Mouse (Mus musculus) forebrain, embryonic 10.5 days (tissue): Measurements from ENCODE around the gene Scarb1. TPM values are rescaled to one million over a fixed set of nuclear protein-coding genes. Genes with fewer than 3 reads are reported as not detected.

Experiments
- DNase-seq: peaks from one replicate; pipeline ENCODE4 v3.0.0-alpha.2; 2017; ENCODE audit warnings: low spot score; ENCODE audit errors: extremely low spot score
- H3K27ac ChIP-seq: fragments of 300-500 bp; sonication (generic); 2 replicates; pipeline ENCODE4 v1.5.1; 2016; ENCODE audit warnings: mild to moderate bottlenecking
- H3K27me3 ChIP-seq: fragments of 300-500 bp; sonication (generic); 2 replicates; pipeline ENCODE4 v1.6.1; 2016; ENCODE audit warnings: mild to moderate bottlenecking; ENCODE audit not compliant: poor library complexity, severe bottlenecking
- H3K36me3 ChIP-seq: fragments of 300-500 bp; sonication (generic); replicated peaks from 2 replicates; pipeline ENCODE4 v1.6.1; 2016; ENCODE audit warnings: mild to moderate bottlenecking, moderate library complexity
- H3K4me1 ChIP-seq: fragments of 300-500 bp; sonication (generic); 2 replicates; pipeline ENCODE4 v1.6.1; 2016
- H3K4me3 ChIP-seq: fragments of 300-500 bp; sonication (generic); 2 replicates; pipeline ENCODE4 v1.5.1; 2016; ENCODE audit warnings: mild to moderate bottlenecking, moderate library complexity
- H3K9me3 ChIP-seq: fragments of 300-500 bp; sonication (generic); 2 replicates; pipeline ENCODE4 v1.6.1; 2016; ENCODE audit warnings: mild to moderate bottlenecking, moderate library complexity
- WGBS: fragments of 180-500 bp; shearing (Covaris S2); methylation state at CpG from one replicate; pipeline ENCODE4 v1.1.7; 2016; 5-methylcytosine and 5-hydroxymethylcytosine counted together
- polyA plus RNA-seq: library from polyadenylated mRNA; unstranded; fragments of >200 nt; fragmentation: Nextera tagmentation; extraction: Ambion mirVana; gene quantifications from 2 replicates; pipeline ENCODE4 v1.2.1, GENCODE M21; 2016

The Scarb1 gene
- polyA plus RNA-seq, 1 experiment from 2014 or later = 51.3 TPM

GRCm38 (mm10) chr5:125323128-125323527, 17.8 kb downstream of the Scarb1 start:
- peaks cover 21% of the 10 kb centered on the region for H3K36me3 ChIP-seq
- H3K27me3 ChIP-seq = no peaks in the 10 kb centered on the region
- H3K4me3 ChIP-seq = no peak overlapping the region
- H3K27ac ChIP-seq = no peak overlapping the region
- H3K9me3 ChIP-seq = no peaks in the 10 kb centered on the region; the same call in 1 of the 2 replicates
- no peak for DNase-seq
- WGBS = 95% methylated on average over 6 of the region's 6 CpGs
- peaks cover 18% of the 10 kb centered on the region for H3K4me1 ChIP-seq

GRCm38 (mm10) chr5:125321836-125322235, 19.1 kb downstream of the Scarb1 start:
- Histone ChIP-seq H3K27ac (no peak overlapping the region), H3K36me3 (peaks cover 21% of the 10 kb centered on the region), H3K4me1 (peaks cover 9% of the 10 kb centered on the region), H3K4me3 (no peak overlapping the region), H3K9me3 (no peaks in the 10 kb centered on the region; the same call in 1 of the 2 replicates), H3K27me3 (no peaks in the 10 kb centered on the region)
- WGBS = 92% methylated on average over 3 of the region's 3 CpGs
- no peak for DNase-seq

GRCm38 (mm10) chr5:125319057-125319800, 21.7 kb downstream of the Scarb1 start:
- 95% methylated on average over 16 of the region's 16 CpGs for WGBS
- Histone ChIP-seq H3K9me3 (no peaks in the 10 kb centered on the region; the same call in 1 of the 2 replicates), H3K36me3 (peaks cover 8% of the 10 kb centered on the region), H3K27ac (no peak overlapping the region), H3K4me3 (no peak overlapping the region), H3K4me1 (peaks cover 6% of the 10 kb centered on the region), H3K27me3 (no peaks in the 10 kb centered on the region)
- no peak for DNase-seq

GRCm38 (mm10) chr5:125317953-125318352, 22.9 kb downstream of the Scarb1 start:
- H3K27me3 ChIP-seq = no peaks in the 10 kb centered on the region
- peaks cover 8% of the 10 kb centered on the region for H3K36me3 ChIP-seq
- no peaks in the 10 kb centered on the region; the same call in 1 of the 2 replicates for H3K9me3 ChIP-seq
- 94% methylated on average over 8 of the region's 8 CpGs for WGBS
- no peak overlapping the region for H3K4me3 ChIP-seq
- H3K27ac ChIP-seq = no peak overlapping the region
- 0 out of 2 replicates have a peak, but pooled peaks cover 8% of the 10 kb centered on the region for H3K4me1 ChIP-seq
- DNase-seq = no peak

- DNase-seq = no peak
- 90% methylated on average over 7 of the region's 7 CpGs for WGBS
- H3K9me3 ChIP-seq = no peaks in the 10 kb centered on the region; the same call in 1 of the 2 replicates
- H3K36me3 ChIP-seq = peaks cover 8% of the 10 kb centered on the region
- H3K27me3 ChIP-seq = no peaks in the 10 kb centered on the region
- no peak overlapping the region for H3K4me3 ChIP-seq
- H3K4me1 ChIP-seq = 0 out of 2 replicates have a peak, but pooled peaks cover 8% of the 10 kb centered on the region
- H3K27ac ChIP-seq = no peak overlapping the region
These were observed 23.6 kb downstream of the Scarb1 start for GRCm38 (mm10) chr5:125317296-125317695.

- Histone ChIP-seq H3K27me3 (no peaks in the 10 kb centered on the region), H3K4me1 (0 out of 2 replicates have a peak, but pooled peaks cover 8% of the 10 kb centered on the region), H3K36me3 (peaks cover 8% of the 10 kb centered on the region), H3K27ac (no peak overlapping the region), H3K9me3 (no peaks in the 10 kb centered on the region; the same call in 1 of the 2 replicates), H3K4me3 (no peak overlapping the region)
- 88% methylated on average over 2 of the region's 2 CpGs for WGBS
- DNase-seq = no peak
These were observed 24.1 kb downstream of the Scarb1 start for GRCm38 (mm10) chr5:125316771-125317170.

- H3K27me3 ChIP-seq = no peaks in the 10 kb centered on the region
- peaks cover 8% of the 10 kb centered on the region for H3K36me3 ChIP-seq
- no peak for DNase-seq
- WGBS = 88% methylated on average over 1 of the region's 1 CpGs
- H3K27ac ChIP-seq = no peak overlapping the region
- H3K4me3 ChIP-seq = no peak overlapping the region
- no peaks in the 10 kb centered on the region; the same call in 1 of the 2 replicates for H3K9me3 ChIP-seq
- H3K4me1 ChIP-seq = peaks cover 17% of the 10 kb centered on the region
These were observed 25.8 kb downstream of the Scarb1 start for GRCm38 (mm10) chr5:125315110-125315509.

- Histone ChIP-seq H3K27me3 (no peaks in the 10 kb centered on the region), H3K4me1 (peaks cover 18% of the 10 kb centered on the region), H3K9me3 (no peaks in the 10 kb centered on the region; the same call in 1 of the 2 replicates), H3K4me3 (no peak overlapping the region), H3K36me3 (peaks cover 3% of the 10 kb centered on the region), H3K27ac (no peak overlapping the region)
- 90% methylated on average over 11 of the region's 11 CpGs for WGBS
- no peak for DNase-seq
These were observed 26.9 kb downstream of the Scarb1 start for GRCm38 (mm10) chr5:125313991-125314390.

GRCm38 (mm10) chr5:125312970-125313597, 27.8 kb downstream of the Scarb1 start:
- no peaks in the 10 kb centered on the region for H3K36me3 ChIP-seq
- DNase-seq = no peak
- no peaks in the 10 kb centered on the region for H3K27me3 ChIP-seq
- H3K4me3 ChIP-seq = no peak overlapping the region
- H3K4me1 ChIP-seq = peaks cover 18% of the 10 kb centered on the region
- 94% methylated on average over 13 of the region's 13 CpGs for WGBS
- no peak overlapping the region for H3K27ac ChIP-seq
- H3K9me3 ChIP-seq = no peaks in the 10 kb centered on the region

GRCm38 (mm10) chr5:125310986-125311385, 29.9 kb downstream of the Scarb1 start:
- no peaks in the 10 kb centered on the region for H3K9me3 ChIP-seq
- 81% methylated on average over 2 of the region's 2 CpGs for WGBS
- no peak for DNase-seq

GRCm38 (mm10) chr5:125309193-125309592, 31.7 kb downstream of the Scarb1 start:
- H3K36me3 ChIP-seq = no peaks in the 10 kb centered on the region
- DNase-seq = no peak
- H3K27me3 ChIP-seq = no peaks in the 10 kb centered on the region
- no peak overlapping the region for H3K4me3 ChIP-seq
- H3K27ac ChIP-seq = no peak overlapping the region
- H3K4me1 ChIP-seq = peaks cover 32% of the 10 kb centered on the region
- WGBS = 81% methylated on average over 7 of the region's 7 CpGs
- H3K9me3 ChIP-seq = no peaks in the 10 kb centered on the region

More at GRCm38 (mm10) chr5:125310986-125311385, 29.9 kb downstream of the Scarb1 start:
- no peaks in the 10 kb centered on the region for H3K27me3 ChIP-seq
- H3K4me3 ChIP-seq = no peak overlapping the region
- H3K36me3 ChIP-seq = no peaks in the 10 kb centered on the region
- 0 out of 2 replicates have a peak overlapping the region, but pooled peaks have one; percentile 20 for H3K27ac ChIP-seq
- H3K4me1 ChIP-seq = peaks cover 18% of the 10 kb centered on the region

GRCm38 (mm10) chr5:125306824-125307223, 34.1 kb downstream of the Scarb1 start:
- H3K9me3 ChIP-seq = no peaks in the 10 kb centered on the region
- H3K27me3 ChIP-seq = no peaks in the 10 kb centered on the region
- no peak for DNase-seq
- WGBS = 93% methylated on average over 13 of the region's 13 CpGs
- peaks cover 15% of the 10 kb centered on the region for H3K36me3 ChIP-seq
- no peak overlapping the region for H3K27ac ChIP-seq
- peaks cover 34% of the 10 kb centered on the region for H3K4me1 ChIP-seq
- H3K4me3 ChIP-seq = no peak overlapping the region

GRCm38 (mm10) chr5:125306372-125306771, 34.5 kb downstream of the Scarb1 start:
- H3K27ac ChIP-seq = no peak overlapping the region
- 93% methylated on average over 7 of the region's 7 CpGs for WGBS
- H3K4me1 ChIP-seq = peaks cover 34% of the 10 kb centered on the region
- H3K27me3 ChIP-seq = no peaks in the 10 kb centered on the region
- no peaks in the 10 kb centered on the region for H3K9me3 ChIP-seq
- no peak for DNase-seq
- H3K4me3 ChIP-seq = no peak overlapping the region
- peaks cover 18% of the 10 kb centered on the region for H3K36me3 ChIP-seq
